21 mouse cellular contexts compared by ENCODE assay signal in the genomic region with DNA sequence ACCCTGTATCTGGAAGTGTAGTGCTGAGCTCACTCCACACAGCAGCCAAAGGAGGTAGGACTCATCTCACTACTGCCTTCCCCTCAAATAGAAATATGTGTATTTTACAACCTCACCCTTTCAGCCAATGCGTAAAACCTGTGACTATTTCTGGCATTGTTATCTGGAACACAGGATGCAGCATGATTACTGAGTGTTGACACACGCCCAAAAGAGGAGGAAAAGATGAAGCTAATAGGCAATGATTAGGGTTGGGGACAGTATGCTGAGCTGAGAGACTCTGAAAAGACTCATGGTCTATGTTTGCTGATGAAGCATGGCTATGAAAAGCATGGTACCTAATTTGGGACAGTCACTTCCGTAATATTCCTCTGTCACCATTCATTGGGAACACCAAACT.
"Had no signal": no experiment of that assay in that cellular context is flagged by ENCODE, and none has a peak within 500 bp of the region (broad histone marks: within the 10 kb centered on the region; RNA-seq: fewer than 3 reads in every experiment).

No protein-coding gene starts in this region.

- H3K4me2 ChIP-seq: lung, embryonic 15.5 days; midbrain, embryonic 11.5 days; midbrain, embryonic 13.5 days; midbrain, embryonic 15.5 days; neural tube, embryonic 13.5 days; neural tube, embryonic 15.5 days had no signal

- H3K9me3 ChIP-seq: lung, embryonic 15.5 days; megakaryocyte, embryonic 14.5 days; midbrain, embryonic 13.5 days; midbrain, embryonic 15.5 days; neural tube, embryonic 13.5 days; neural tube, embryonic 15.5 days had no signal

- ATAC-seq: liver, postnatal 0 days; midbrain, embryonic 13.5 days; midbrain, embryonic 15.5 days had no signal

- DNase-seq: liver, postnatal 0 days; lung, adult 2 months; lung, postnatal 10 days; lung, postnatal 36 days; retina, postnatal 1 day; right cerebral cortex, adult 18-20 months; right cerebral cortex, postnatal 25 days; right cerebral cortex, postnatal 4 days; spleen, adult 18-20 months; thymus, adult 18-20 months; thymus, postnatal 14 days; thymus, postnatal 36 days had no signal

- H3K27me3 ChIP-seq: lung, embryonic 15.5 days; megakaryocyte, embryonic 14.5 days; midbrain, embryonic 13.5 days; midbrain, embryonic 15.5 days; neural tube, embryonic 13.5 days; neural tube, embryonic 15.5 days had no signal

- H3K4me3 ChIP-seq: lung, embryonic 15.5 days; megakaryocyte, embryonic 14.5 days; midbrain, embryonic 13.5 days; midbrain, embryonic 15.5 days; myocyte; neural tube, embryonic 13.5 days; neural tube, embryonic 15.5 days had no signal

- H3K4me1 ChIP-seq: midbrain, embryonic 13.5 days; midbrain, embryonic 15.5 days had no signal

- H3K27ac ChIP-seq: lung, embryonic 15.5 days; macrophage; midbrain, embryonic 13.5 days; midbrain, embryonic 15.5 days; neural tube, embryonic 13.5 days; neural tube, embryonic 15.5 days had no signal

- H3K36me3 ChIP-seq: lung, embryonic 15.5 days; midbrain, embryonic 13.5 days; midbrain, embryonic 15.5 days; neural tube, embryonic 13.5 days; neural tube, embryonic 15.5 days had no signal

- H3K9ac ChIP-seq: liver, postnatal 0 days; lung, embryonic 15.5 days; midbrain, embryonic 13.5 days; midbrain, embryonic 15.5 days; neural tube, embryonic 13.5 days; neural tube, embryonic 15.5 days had no signal
